Mouse (Mus musculus) embryonic facial prominence, embryonic 15.5 days (tissue): ENCODE data around the gene Cytl1. TPM values are rescaled to one million over a fixed set of nuclear protein-coding genes. Genes with fewer than 3 reads are reported as not detected.

Source experiments
- ATAC-seq: fragments of 200-750 bp; cut with Nextera tagmentation; 2 replicates; pipeline ENCODE4 v1.8.0; 2017; ENCODE audit warnings: low read depth, moderate TSS enrichment; ENCODE audit not compliant: insufficient number of reproducible peaks, low FRiP score, low TSS enrichment
- H3K27ac ChIP-seq: fragments of 300-500 bp; sonication (generic); replicated peaks from 2 replicates; pipeline ENCODE4 v1.5.1; 2015; ENCODE audit warnings: mild to moderate bottlenecking, inconsistent platforms
- H3K27me3 ChIP-seq: fragments of 300-500 bp; sonication (generic); 2 replicates; pipeline ENCODE4 v1.6.1; 2015; ENCODE audit warnings: inconsistent platforms
- H3K36me3 ChIP-seq: fragments of 300-500 bp; sonication (generic); 2 replicates; pipeline ENCODE4 v1.6.1; 2015; ENCODE audit warnings: mild to moderate bottlenecking, inconsistent platforms
- H3K4me1 ChIP-seq: fragments of 300-500 bp; sonication (generic); 2 replicates; pipeline ENCODE4 v1.6.1; 2015; ENCODE audit warnings: inconsistent platforms
- H3K4me2 ChIP-seq: fragments of 300-500 bp; sonication (generic); replicated peaks from 2 replicates; pipeline ENCODE4 v1.6.1; 2015; ENCODE audit warnings: mild to moderate bottlenecking, inconsistent platforms
- H3K4me3 ChIP-seq: fragments of 300-500 bp; sonication (generic); replicated peaks from 2 replicates; pipeline ENCODE4 v1.5.1; 2015; ENCODE audit warnings: mild to moderate bottlenecking, inconsistent platforms
- H3K9ac ChIP-seq: fragments of 300-500 bp; sonication (generic); 2 replicates; pipeline ENCODE4 v1.6.1; 2015; ENCODE audit warnings: inconsistent platforms
- H3K9me3 ChIP-seq: fragments of 300-500 bp; sonication (generic); replicated peaks from 2 replicates; pipeline ENCODE4 v1.6.1; 2016; ENCODE audit warnings: inconsistent platforms
- whole genome bisulfite sequencing: fragments of 180-500 bp; shearing (Covaris S2); methylation state at CpG from one replicate; pipeline ENCODE4 v1.1.7; 2015; 5-methylcytosine and 5-hydroxymethylcytosine counted together
- polyA plus RNA-seq: library from polyadenylated mRNA; unstranded; fragments of >200 nt; fragmentation: Nextera tagmentation; extraction: Ambion mirVana; gene quantifications from 2 replicates; pipeline ENCODE4 v1.2.1, GENCODE M21; 2015

Gene Cytl1
- polyA plus RNA-seq = 41.4 and 55.6 TPM in 2 replicates

- no peaks in the 10 kb centered on the region for H3K9me3 ChIP-seq
- ATAC-seq = no peak
- 0 out of 2 replicates have a peak, but pooled peaks cover 4% of the 10 kb centered on the region for H3K4me1 ChIP-seq
- WGBS = 41% methylated on average over 5 of the region's 5 CpGs
- H3K9ac ChIP-seq = no peak within 1 kb of the TSS
- H3K4me3 ChIP-seq = no peak within 1 kb of the TSS
- no peaks in the 10 kb centered on the region for H3K36me3 ChIP-seq
- no peak within 1 kb of the TSS for H3K4me2 ChIP-seq
- no peak within 1 kb of the TSS for H3K27ac ChIP-seq
- H3K27me3 ChIP-seq = no peaks in the 10 kb centered on the region
Measured at GRCm38 (mm10) chr5:37735224-37735623, at the start of gene Cytl1. TSS of gene Cytl1 (plus strand) at chr5:37735519.

- H3K9me3 ChIP-seq = no peaks in the 10 kb centered on the region
- no peak overlapping the region for H3K27ac ChIP-seq
- no peaks in the 10 kb centered on the region for H3K27me3 ChIP-seq
- ATAC-seq = no peak
- WGBS = 77% methylated on average over 3 of the region's 3 CpGs
- no peak overlapping the region for H3K4me2 ChIP-seq
- no peaks in the 10 kb centered on the region for H3K36me3 ChIP-seq
- no peak overlapping the region for H3K9ac ChIP-seq
- H3K4me3 ChIP-seq = no peak overlapping the region
- no peaks in the 10 kb centered on the region for H3K4me1 ChIP-seq
Measured at GRCm38 (mm10) chr5:37692759-37693158, 42.6 kb upstream of the Cytl1 start.

GRCm38 (mm10) chr5:37695773-37696172, 39.5 kb upstream of the Cytl1 start:
- H3K36me3 ChIP-seq = no peaks in the 10 kb centered on the region
- no peak overlapping the region for H3K9ac ChIP-seq
- H3K27me3 ChIP-seq = no peaks in the 10 kb centered on the region
- peaks cover 3% of the 10 kb centered on the region; the same call in 1 of the 2 replicates for H3K4me1 ChIP-seq
- WGBS = 48% methylated on average over 4 of the region's 4 CpGs
- ATAC-seq = no peak
- no peaks in the 10 kb centered on the region for H3K9me3 ChIP-seq
- H3K4me3 ChIP-seq = no peak overlapping the region
- no peak overlapping the region for H3K27ac ChIP-seq
- H3K4me2 ChIP-seq = no peak overlapping the region

GRCm38 (mm10) chr5:37697286-37697685, 38.0 kb upstream of the Cytl1 start:
- WGBS = 79% methylated on average over 7 of the region's 7 CpGs
- ATAC-seq = no peak
- H3K36me3 ChIP-seq = no peaks in the 10 kb centered on the region

GRCm38 (mm10) chr5:37699757-37700156, 35.6 kb upstream of the Cytl1 start:
- ATAC-seq = peak; percentile 76
- peaks cover 3% of the 10 kb centered on the region; the same call in 1 of the 2 replicates for H3K4me1 ChIP-seq
- H3K36me3 ChIP-seq = no peaks in the 10 kb centered on the region
- no peaks in the 10 kb centered on the region for H3K9me3 ChIP-seq
- WGBS = 53% methylated on average over 12 of the region's 12 CpGs
- H3K27me3 ChIP-seq = no peaks in the 10 kb centered on the region
- H3K27ac ChIP-seq = no peak overlapping the region
- H3K4me3 ChIP-seq = no peak overlapping the region
- no peak overlapping the region for H3K9ac ChIP-seq
- H3K4me2 ChIP-seq = no peak overlapping the region

More at GRCm38 (mm10) chr5:37697286-37697685, 38.0 kb upstream of the Cytl1 start:
- Histone ChIP-seq H3K9ac (no peak overlapping the region), H3K4me1 (peaks cover 3% of the 10 kb centered on the region; the same call in 1 of the 2 replicates), H3K27me3 (no peaks in the 10 kb centered on the region), H3K27ac (no peak overlapping the region), H3K4me3 (no peak overlapping the region), H3K4me2 (no peak overlapping the region), H3K9me3 (no peaks in the 10 kb centered on the region)

- H3K36me3 ChIP-seq = no peaks in the 10 kb centered on the region
- no peaks in the 10 kb centered on the region for H3K27me3 ChIP-seq
- H3K4me2 ChIP-seq = no peak overlapping the region
- no peaks in the 10 kb centered on the region for H3K9me3 ChIP-seq
- no peak overlapping the region for H3K27ac ChIP-seq
- ATAC-seq = no peak
- H3K4me1 ChIP-seq = peaks cover 3% of the 10 kb centered on the region; the same call in 1 of the 2 replicates
- WGBS = 78% methylated on average over 2 of the region's 2 CpGs
- H3K4me3 ChIP-seq = no peak overlapping the region
- no peak overlapping the region for H3K9ac ChIP-seq
Measured at GRCm38 (mm10) chr5:37704962-37705361, 30.4 kb upstream of the Cytl1 start.

- H3K9ac ChIP-seq = no peak overlapping the region
- H3K27ac ChIP-seq = no peak overlapping the region
- no peaks in the 10 kb centered on the region for H3K9me3 ChIP-seq
- no peaks in the 10 kb centered on the region for H3K36me3 ChIP-seq
- no peak for ATAC-seq
- WGBS = 69% methylated on average over 3 of the region's 3 CpGs
- H3K4me3 ChIP-seq = no peak overlapping the region
- no peaks in the 10 kb centered on the region for H3K27me3 ChIP-seq
- H3K4me2 ChIP-seq = no peak overlapping the region
- H3K4me1 ChIP-seq = no peaks in the 10 kb centered on the region
Measured at GRCm38 (mm10) chr5:37708124-37708523, 27.2 kb upstream of the Cytl1 start.

GRCm38 (mm10) chr5:37709257-37709904, 25.9 kb upstream of the Cytl1 start:
- WGBS = 86% methylated on average over 5 of the region's 5 CpGs
- no peak overlapping the region for H3K27ac ChIP-seq

GRCm38 (mm10) chr5:37716505-37717372, 18.6 kb upstream of the Cytl1 start, which contains the start of gene Stk32b:
TSS of gene Stk32b (minus strand) at chr5:37717171.
- peak; percentile 80 for ATAC-seq
- peak within 1 kb of the TSS; percentile 77 for H3K4me2 ChIP-seq
- under 1% methylated on average over 40 of the region's 40 CpGs for WGBS
- H3K36me3 ChIP-seq = no peaks in the 10 kb centered on the region
- H3K9me3 ChIP-seq = no peaks in the 10 kb centered on the region
- peak within 1 kb of the TSS; percentile 13; the same call in 1 of the 2 replicates for H3K9ac ChIP-seq
- no peak within 1 kb of the TSS for H3K27ac ChIP-seq
- H3K4me3 ChIP-seq = peak within 1 kb of the TSS; percentile 46
- peaks cover 31% of the 10 kb centered on the region for H3K27me3 ChIP-seq
- H3K4me1 ChIP-seq = peaks cover 32% of the 10 kb centered on the region

More at GRCm38 (mm10) chr5:37709257-37709904, 25.9 kb upstream of the Cytl1 start:
- Histone ChIP-seq H3K9me3 (no peaks in the 10 kb centered on the region), H3K4me1 (0 out of 2 replicates have a peak, but pooled peaks cover 4% of the 10 kb centered on the region), H3K4me2 (no peak overlapping the region), H3K36me3 (no peaks in the 10 kb centered on the region), H3K9ac (no peak overlapping the region), H3K4me3 (no peak overlapping the region), H3K27me3 (no peaks in the 10 kb centered on the region)
- no peak for ATAC-seq

- ATAC-seq = no peak
Measured at GRCm38 (mm10) chr5:37717384-37717963, 17.8 kb upstream of the Cytl1 start.

GRCm38 (mm10) chr5:37720670-37721069, 14.6 kb upstream of the Cytl1 start:
- Histone ChIP-seq H3K27me3 (peaks cover 31% of the 10 kb centered on the region), H3K9me3 (no peaks in the 10 kb centered on the region), H3K36me3 (no peaks in the 10 kb centered on the region), H3K9ac (no peak overlapping the region), H3K4me1 (peaks cover 32% of the 10 kb centered on the region), H3K4me3 (no peak overlapping the region), H3K27ac (0 out of 2 replicates have a peak overlapping the region, but pooled peaks have one; percentile 34), H3K4me2 (no peak overlapping the region)
- 0 out of 2 replicates have a peak, but pooled peaks have one; percentile 58 for ATAC-seq
- 8% methylated on average over 6 of the region's 6 CpGs for WGBS

More at GRCm38 (mm10) chr5:37717384-37717963, 17.8 kb upstream of the Cytl1 start:
- Histone ChIP-seq H3K4me1 (peaks cover 32% of the 10 kb centered on the region), H3K4me2 (peak overlapping the region; percentile 77), H3K9ac (peak overlapping the region; percentile 10; the same call in 1 of the 2 replicates), H3K27ac (no peak overlapping the region), H3K36me3 (no peaks in the 10 kb centered on the region), H3K9me3 (no peaks in the 10 kb centered on the region), H3K4me3 (peak overlapping the region; percentile 46), H3K27me3 (peaks cover 31% of the 10 kb centered on the region)
- 1% methylated on average over 14 of the region's 14 CpGs for WGBS
